Mouse (Mus musculus): Measurements from ENCODE around the gene Dph3. TPM values are rescaled to one million over a fixed set of nuclear protein-coding genes. Genes with fewer than 3 reads are reported as not detected.

Dph3 gene
- polyA plus RNA-seq, 2 experiments from 2014 or later, result 72.4 to 81.8 TPM

Other genes starting within 250 kb of the Dph3 start
- not detected for gene Galnt15, start 56.7 kb downstream of the Dph3 start, polyA plus RNA-seq (2017; shearing (Covaris generic))
- gene Oxnad1, start 355 bp downstream of the Dph3 start, polyA plus RNA-seq (2017; shearing (Covaris generic)), result 10 to 100 TPM in 1 of 2 experiments, 1 to 10 TPM in 1; 7.0 to 19.7 TPM
- under 1 TPM in 1 of 2 experiments, not detected in 1; 0.66 TPM for gene Msmb, start 56.3 kb upstream of the Dph3 start, polyA plus RNA-seq (2017; shearing (Covaris generic))
- gene Ncoa4, start 74.1 kb upstream of the Dph3 start, polyA plus RNA-seq (2017; shearing (Covaris generic)), result 10 to 100 TPM; 94.6 to 95.8 TPM
- 100 to 1,000 TPM; 177 to 183 TPM for gene Timm23, start 116.2 kb upstream of the Dph3 start, polyA plus RNA-seq (2017; shearing (Covaris generic))
- gene Parg, start 116.2 kb upstream of the Dph3 start, polyA plus RNA-seq (2017; shearing (Covaris generic)), result 10 to 100 TPM; 19.5 to 20.7 TPM
- under 1 TPM in 1 of 2 experiments, not detected in 1; 0.09 TPM for gene Ogdhl, start 236.3 kb upstream of the Dph3 start, polyA plus RNA-seq (2017; shearing (Covaris generic))